Mouse (Mus musculus) kidney, postnatal 25 days (tissue): Measurements from ENCODE around the gene Szt2.

Experiments
- DNase-seq, 2 experiments: peaks; one replicate each; pipeline ENCODE4 v3.0.0; 2021; ENCODE audit warnings: mixed read lengths in 2 of 2

Szt2 gene

GRCm38 (mm10) chr4:118410871-118411270 is 1.8 kb upstream of the Szt2 start:
- DNase-seq = no peak

- peak in 1 of 2 experiments; percentile 13 for DNase-seq
Observed at GRCm38 (mm10) chr4:118402701-118403100, 6.4 kb downstream of the Szt2 start.

DNA sequence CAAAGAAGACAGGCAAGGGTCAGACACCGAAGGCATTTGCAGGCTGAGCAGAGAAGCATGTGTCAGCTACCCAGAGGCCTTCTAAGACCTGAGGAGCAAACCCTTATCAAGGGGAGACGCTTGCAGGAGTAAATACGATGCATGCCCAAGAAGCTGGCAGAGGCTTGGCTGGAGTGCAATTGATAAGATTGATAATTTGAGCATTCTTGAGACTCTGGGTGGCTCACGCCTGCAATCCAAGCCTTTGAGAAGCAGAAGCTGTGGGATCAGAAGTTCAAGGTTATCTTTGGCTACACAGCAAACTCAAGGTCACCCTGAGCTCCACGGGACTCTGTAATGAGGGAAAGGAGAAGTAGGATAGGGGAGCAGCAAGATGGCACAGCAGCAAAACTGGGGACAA is 7.2 kb downstream of the Szt2 start:
- no peak for DNase-seq

GRCm38 (mm10) chr4:118401421-118401820 is 7.7 kb downstream of the Szt2 start:
- no peak for DNase-seq

DNA sequence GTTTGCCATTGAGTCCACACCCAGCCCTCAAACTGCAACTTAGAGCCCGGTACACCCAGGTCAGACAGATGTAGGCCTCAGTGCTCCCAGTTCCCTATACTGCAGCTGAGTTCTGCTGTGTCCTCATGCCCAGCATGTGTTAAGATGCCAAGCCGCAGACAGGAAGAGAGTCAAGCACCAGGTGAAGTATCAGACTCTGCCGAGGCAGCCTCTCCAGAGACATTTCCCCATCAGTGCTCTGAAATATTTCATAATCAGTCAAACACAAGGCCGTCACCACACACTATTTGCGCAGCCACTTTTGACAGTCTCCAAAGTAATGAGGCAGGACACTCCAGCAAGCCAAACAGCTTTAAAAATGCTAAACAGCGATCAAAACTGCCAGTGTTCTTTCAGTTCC is 10.7 kb downstream of the Szt2 start:
- DNase-seq = no peak

- DNase-seq = peak in 1 of 2 experiments; percentile 14
Observed at GRCm38 (mm10) chr4:118396433-118396832, 12.6 kb downstream of the Szt2 start.

DNA sequence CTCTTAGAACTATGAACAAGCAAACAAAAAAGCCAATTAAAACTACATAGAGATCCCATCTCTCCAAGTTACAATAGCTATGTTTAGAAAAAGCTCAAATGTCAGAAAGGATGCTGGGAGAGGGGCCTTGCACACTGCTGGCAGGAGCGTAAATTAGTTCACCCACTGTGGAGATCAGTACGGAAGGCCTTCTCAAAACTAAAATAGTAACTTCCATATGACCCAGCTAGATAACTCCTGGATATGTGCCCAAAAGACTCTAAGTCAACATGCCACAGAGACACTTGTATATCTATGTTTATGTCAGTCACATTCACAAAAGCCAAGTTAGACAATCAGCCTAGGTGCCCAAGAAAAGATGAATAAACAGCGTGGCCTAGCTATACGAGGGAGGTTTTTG is 13.8 kb downstream of the Szt2 start:
- DNase-seq = no peak

GRCm38 (mm10) chr4:118394505-118394904 is 14.6 kb downstream of the Szt2 start:
- no peak for DNase-seq

DNA sequence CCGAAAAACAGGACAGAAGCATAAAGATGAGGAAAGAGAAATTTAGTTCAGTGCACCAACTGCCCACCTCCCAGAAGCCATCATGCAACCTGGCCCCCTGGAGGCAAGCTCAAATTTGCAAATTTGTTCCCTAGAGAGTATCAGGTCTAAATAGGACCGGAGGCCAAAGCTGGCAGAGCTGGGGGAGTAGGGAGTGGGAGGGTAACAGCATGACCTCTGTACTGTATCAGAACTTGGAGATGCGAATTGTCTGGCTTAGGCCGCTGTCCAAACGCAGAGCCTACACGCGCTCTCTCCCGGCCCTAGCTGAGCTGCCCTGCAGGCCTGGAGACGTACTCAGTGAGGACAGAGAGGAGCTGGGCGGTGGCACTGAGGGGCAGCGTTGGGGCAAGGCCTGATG is 18.9 kb downstream of the Szt2 start:
- no peak for DNase-seq

- no peak for DNase-seq
Observed at GRCm38 (mm10) chr4:118387316-118387715, 21.8 kb downstream of the Szt2 start.

DNA sequence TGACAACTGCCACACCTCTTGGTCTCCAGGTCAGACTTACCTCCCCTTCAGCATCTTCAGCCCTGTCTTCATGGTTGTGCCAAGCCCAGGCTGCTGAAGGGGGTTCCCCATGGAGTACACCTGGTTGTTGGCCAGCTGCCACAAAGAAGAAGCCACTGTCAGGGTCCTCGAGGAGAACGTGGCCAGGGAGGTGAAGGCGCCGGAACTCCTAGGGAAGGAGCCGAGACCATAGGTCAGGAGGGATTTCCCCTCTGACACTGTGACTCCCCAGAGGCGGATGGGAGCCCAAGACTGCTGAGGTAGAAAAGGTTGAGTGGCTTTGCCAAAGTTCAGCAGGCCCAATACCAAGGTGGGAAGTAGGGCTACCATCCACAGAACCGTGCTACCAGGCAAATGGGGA is 25.8 kb downstream of the Szt2 start:
- no peak for DNase-seq

DNA sequence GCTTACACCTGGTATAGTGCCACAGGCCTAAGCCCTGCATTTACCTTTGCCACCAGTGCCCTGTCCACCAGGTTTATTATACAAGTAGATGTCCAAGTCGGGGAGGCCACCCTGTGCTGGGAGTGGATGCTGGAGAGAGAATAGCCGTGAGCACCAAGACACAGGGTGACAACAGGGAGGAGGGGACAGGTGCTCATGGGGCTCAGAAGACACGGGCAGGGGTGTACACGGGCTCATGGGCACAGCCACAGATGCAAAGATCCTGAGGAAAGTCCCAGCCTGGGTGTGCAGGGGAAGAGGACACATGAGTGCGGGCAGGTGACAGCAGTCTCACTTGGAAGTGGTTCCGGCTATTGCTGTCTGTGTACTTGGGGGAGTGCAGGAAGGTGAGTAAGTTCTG is 33.1 kb downstream of the Szt2 start:
- DNase-seq = no peak

DNA sequence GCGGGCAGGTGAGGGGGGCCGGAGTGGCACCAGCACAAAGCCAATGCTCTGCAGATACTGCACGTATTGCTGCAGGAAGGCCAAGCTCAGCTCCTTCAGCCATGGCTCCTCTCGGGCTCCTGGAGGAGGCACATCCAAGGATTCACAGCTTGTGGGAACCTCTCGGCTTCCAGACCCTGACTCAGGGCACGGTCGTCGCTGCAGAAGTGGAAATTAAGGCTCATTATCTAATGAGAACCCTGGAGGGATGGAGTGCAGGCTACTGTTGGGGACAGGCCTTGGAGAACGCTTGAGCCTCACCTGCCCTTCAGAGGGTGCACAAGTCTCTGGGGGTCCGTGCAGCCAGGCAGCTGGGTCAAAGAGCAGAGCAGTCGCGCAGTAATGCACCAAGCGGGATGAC is 37.3 kb downstream of the Szt2 start:
- DNase-seq = peak in 1 of 2 experiments; percentile 38

GRCm38 (mm10) chr4:118368616-118369015 is 40.5 kb downstream of the Szt2 start:
- DNase-seq = no peak

DNA sequence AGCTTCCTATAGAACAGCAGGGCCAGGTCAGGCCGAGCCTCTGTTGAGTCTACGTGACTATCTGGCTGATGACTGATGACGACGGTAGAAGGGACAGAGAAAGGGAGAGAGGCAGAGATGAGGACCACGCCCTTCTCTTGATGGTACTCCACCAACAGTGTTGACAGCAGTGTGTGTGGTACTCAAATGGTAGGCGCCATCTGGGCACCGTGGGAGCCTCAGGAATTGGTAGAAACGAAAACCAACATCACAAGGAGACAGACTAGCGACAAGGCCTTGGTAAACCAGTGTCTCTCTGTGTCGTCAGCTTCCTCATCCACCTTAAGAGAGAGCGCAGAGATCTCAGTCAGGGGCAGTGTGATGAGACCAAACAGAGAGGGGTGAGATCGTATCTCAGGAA is 41.5 kb downstream of the Szt2 start:
- DNase-seq = no peak

DNA sequence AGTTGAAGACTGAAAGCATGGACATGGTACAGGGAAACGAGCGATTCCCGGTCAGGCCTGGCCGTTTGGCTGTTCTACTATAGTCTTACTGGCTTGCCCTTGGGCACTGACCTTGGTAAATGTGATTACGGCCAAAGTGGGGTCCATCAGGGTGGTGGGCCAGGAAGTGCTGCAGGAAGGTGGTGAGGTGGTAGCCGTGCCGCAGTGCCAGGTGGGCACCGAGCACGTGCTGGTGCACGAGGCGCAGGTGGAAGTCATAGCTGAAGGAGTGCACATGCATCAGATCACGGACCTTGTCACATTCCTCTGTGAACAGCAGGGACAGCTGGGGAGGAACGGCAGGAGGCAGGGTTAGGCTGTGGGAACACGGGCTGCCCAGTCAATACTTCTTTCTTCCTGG is 43.1 kb downstream of the Szt2 start:
- peak in 1 of 2 experiments; percentile 41 for DNase-seq

DNA sequence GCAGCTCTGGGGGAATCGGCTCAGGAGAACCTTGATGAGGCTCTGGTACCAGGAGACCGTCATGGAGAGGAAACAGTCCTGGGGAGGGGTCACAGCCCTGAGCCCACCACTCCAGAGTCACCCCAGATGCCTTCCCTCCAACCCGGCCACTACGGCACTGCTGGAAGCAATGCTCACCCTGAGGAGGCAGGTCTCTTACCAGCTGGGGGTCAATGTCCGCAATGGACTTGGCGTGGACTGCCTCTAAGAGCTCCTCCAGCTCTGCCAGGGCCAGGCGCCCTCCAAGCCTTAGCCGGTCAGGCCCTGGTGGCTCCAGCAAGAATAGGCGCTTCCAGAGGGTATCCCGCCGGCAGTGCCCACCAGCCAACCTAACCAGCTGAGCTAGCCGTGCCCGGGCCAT is 44.4 kb downstream of the Szt2 start:
- DNase-seq = peak; percentile 77 to 89

DNA sequence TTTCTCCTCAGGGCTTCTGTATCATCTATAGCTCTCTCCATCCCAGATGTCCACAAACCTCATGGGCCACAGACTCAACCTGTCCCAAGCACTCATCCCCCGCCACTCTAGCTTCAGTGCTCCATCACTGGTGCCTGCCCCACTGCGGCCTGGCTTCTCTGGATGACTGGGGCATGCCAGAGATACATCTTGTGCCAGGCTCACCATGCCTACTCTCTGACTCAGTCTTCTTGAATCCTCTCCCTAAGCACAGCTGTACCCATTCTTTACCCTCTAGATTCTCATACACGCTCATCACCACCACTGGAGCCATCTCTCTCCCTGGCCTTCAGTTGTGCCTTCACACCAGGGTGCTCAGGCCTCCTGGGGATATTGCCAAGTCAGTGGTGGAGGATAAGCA is 45.1 kb downstream of the Szt2 start:
- DNase-seq = no peak

- peak; percentile 58 to 68 for DNase-seq
Observed at GRCm38 (mm10) chr4:118362879-118363278, 46.2 kb downstream of the Szt2 start.

- no peak for DNase-seq
Observed at GRCm38 (mm10) chr4:118361451-118361850, 47.6 kb downstream of the Szt2 start.

DNA sequence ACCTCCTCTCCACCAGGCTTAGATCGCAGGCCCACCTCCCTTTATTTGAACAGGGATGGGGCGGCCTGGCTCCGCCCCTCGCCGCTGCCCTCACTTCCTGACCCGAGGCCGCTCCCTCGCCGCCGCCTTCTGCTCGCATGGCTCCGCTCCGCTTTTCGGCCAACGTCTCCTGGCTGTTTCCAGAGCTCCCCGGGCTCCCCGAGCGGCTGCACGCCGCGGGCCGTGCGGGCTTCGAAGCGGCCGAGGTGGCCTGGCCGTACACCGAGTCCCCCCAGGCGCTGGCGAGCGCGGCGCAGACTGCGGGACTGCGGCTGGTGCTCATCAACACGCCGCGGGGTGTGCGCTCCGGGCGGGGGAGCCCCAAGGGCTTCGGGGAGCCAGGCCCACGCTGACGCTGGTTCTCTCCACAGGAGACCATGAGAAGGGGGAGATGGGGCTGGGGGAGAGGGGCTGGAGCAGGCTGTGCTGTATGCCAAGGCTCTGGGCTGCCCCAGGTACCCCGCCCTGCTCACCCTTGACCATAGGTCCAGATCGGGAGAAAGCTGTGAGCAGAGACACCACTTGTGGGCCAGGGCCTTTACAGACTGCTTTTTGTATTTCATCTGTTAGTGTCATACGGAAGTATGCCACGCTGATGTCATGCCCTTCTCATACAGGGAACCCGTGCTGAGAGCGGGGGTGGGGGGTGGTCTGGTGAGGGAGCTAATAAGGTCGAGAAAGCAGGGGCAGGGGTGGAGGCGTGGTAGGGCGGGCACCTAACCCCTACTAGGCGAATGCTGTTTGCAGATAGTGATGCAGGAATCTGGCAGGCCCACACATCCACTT is 49.0 kb downstream of the Szt2 start:
- peak; percentile 80 to 90 for DNase-seq

- no peak for DNase-seq
Observed at GRCm38 (mm10) chr4:118359211-118359895, 49.7 kb downstream of the Szt2 start.

DNA sequence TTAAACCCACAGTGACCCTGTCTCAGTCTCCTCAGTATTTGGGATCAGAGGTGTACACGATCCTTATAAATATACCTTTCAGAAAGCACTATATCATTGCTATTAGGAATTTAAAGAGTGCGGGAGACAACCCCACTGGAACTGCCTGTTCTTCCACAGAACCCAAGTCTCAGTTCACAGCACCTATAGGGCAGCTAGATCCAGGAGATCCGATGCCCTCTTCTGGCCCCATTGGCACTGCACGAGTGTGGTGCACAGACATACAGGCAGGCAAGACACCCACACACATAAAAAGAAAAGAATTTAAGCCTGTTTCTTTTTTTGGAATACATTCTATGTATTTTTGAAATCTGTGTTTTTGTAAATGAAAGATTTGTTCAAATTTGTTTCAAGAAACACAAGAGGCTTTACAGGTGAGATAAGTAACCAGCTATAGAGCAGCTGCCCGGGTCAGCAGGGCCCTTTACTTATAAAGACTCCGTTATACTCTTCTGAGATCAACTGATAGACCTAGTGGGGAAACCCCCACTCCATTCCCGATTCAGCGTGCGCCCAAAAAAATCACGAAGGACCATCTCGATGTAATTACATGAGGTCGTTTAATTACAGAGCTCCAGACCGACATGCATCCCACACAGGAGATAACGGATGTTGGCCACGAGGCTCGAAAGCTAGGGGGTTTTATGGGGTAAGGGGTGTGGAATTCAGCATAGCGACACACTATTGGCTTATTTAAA is 50.7 kb downstream of the Szt2 start:
- no peak for DNase-seq

DNA sequence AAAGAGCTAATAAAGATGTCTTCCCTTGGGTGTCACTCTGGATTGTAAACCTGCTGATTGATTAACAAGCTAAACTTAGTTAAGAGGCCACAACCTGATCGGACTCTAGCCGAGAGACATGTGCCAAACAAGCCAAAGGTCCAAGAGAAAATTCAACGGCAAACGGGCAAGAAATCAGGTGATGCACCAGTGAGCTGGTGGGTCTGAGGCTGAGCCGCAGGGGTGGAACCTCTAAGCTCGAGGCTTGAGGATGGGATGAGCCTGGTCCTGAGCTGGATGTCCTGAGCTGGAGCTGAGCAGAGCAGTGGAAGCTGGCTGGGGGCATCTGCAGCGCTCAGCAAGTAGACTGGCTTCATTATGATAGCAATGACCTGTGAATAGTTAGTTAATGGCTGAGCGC is 51.6 kb downstream of the Szt2 start:
- DNase-seq = peak; percentile 57 to 87
